Mouse (Mus musculus) small intestine, adult 2 months (tissue): ENCODE measurements at regions not wholly inside any gene's neighbourhood (a gene's known extent, or its start where the extent isn't known, plus 50 kb on each side); places are given as distances from the start of the nearest gene placed in this dataset.

ENCODE experiments used
- CTCF ChIP-seq: fragments of 200-500 bp; IDR thresholded peaks from 2 replicates; pipeline ENCODE4 v1.5.1; 2012; ENCODE audit warnings: low read depth, mild to moderate bottlenecking, control low read depth, inconsistent platforms, low read length, moderate library complexity, mixed read lengths; ENCODE audit not compliant: insufficient replicate concordance, insufficient read length; ENCODE audit errors: extremely low read depth
- POLR2A ChIP-seq: fragments of 200-500 bp; IDR thresholded peaks from 2 replicates; pipeline ENCODE4 v1.6.1; 2012; ENCODE audit warnings: low read depth, mild to moderate bottlenecking, control low read depth, inconsistent platforms, low read length, moderate library complexity

DNA sequence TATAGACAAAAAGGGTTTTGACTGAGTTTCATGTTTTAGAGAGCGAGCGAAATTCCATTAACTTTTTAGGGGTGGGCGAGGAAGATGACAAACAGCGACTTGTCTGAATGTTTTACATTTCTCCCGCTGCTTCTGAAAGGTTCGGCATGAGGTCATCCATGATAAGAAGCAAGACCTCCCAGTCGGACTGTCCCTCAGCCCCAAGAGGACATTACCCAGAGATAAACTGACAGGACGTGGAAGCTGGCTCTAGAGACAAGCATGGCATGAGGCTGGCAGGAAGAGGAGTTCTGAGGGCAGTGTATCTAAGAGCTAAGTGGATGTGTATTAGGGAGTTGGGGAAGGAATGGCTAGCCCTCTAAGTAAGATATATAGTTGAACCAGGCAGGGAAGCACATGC is 104.5 kb upstream of the Pkdcc start:
- no peak for TF ChIP-seq CTCF
- TF ChIP-seq POLR2A: no peak
